Mouse (Mus musculus) kidney, adult 2 months (tissue): ENCODE data around the gene Ssbp3.

Source experiments
- CTCF ChIP-seq: fragments of 200-500 bp; conservative IDR thresholded peaks from 2 replicates; pipeline ENCODE4 v1.5.1; 2011; ENCODE audit warnings: low read depth, mild to moderate bottlenecking, control low read depth, low read length, moderate library complexity, mixed read lengths; ENCODE audit not compliant: insufficient read depth, insufficient read length
- POLR2A ChIP-seq: fragments of 200-500 bp; IDR thresholded peaks from one replicate; pipeline ENCODE4 v1.6.1; 2011; ENCODE audit warnings: low read depth, low read length, control low read depth

GRCm38 (mm10) chr4:106901610-106902009, 8.9 kb upstream of the Ssbp3 start:
- TF ChIP-seq POLR2A (no peak), CTCF (no peak)
